Mouse (Mus musculus): ENCODE data around the gene Shisa7. TPM values are rescaled to one million over a fixed set of nuclear protein-coding genes. Genes with fewer than 3 reads are reported as not detected.

Shisa7 gene
- polyA plus RNA-seq, 1 experiment from 2014 or later = 2.2 TPM

Other genes starting within 250 kb of the Shisa7 start
- not detected in 2 replicates for gene Ptprh, start 240.7 kb downstream of the Shisa7 start, polyA plus RNA-seq (2014; fragmentation: Nextera tagmentation; extraction: Ambion mirVana)
- gene Tmem86b, start 213.3 kb downstream of the Shisa7 start, polyA plus RNA-seq (2014; fragmentation: Nextera tagmentation; extraction: Ambion mirVana) = 2.3 and 3.4 TPM in 2 replicates
- 6.6 and 7.1 TPM in 2 replicates for gene Ppp6r1, start 185.7 kb downstream of the Shisa7 start, polyA plus RNA-seq (2014; fragmentation: Nextera tagmentation; extraction: Ambion mirVana)
- gene Hspbp1, start 159.6 kb downstream of the Shisa7 start, polyA plus RNA-seq (2014; fragmentation: Nextera tagmentation; extraction: Ambion mirVana) = 115 TPM in 2 replicates
- 2.8 and 3.1 TPM in 2 replicates for gene Brsk1, start 154.1 kb downstream of the Shisa7 start, polyA plus RNA-seq (2014; fragmentation: Nextera tagmentation; extraction: Ambion mirVana)
- gene Tmem150b, start 119.4 kb downstream of the Shisa7 start, polyA plus RNA-seq (2014; fragmentation: Nextera tagmentation; extraction: Ambion mirVana) = 0.13 and 0.19 TPM in 2 replicates
- 88.1 and 89.4 TPM in 2 replicates for gene Kmt5c, start 104.6 kb downstream of the Shisa7 start, polyA plus RNA-seq (2014; fragmentation: Nextera tagmentation; extraction: Ambion mirVana)
- gene Cox6b2, start 91.6 kb downstream of the Shisa7 start, polyA plus RNA-seq (2014; fragmentation: Nextera tagmentation; extraction: Ambion mirVana) = 29.9 and 33.7 TPM in 2 replicates
- gene Fam71e2, start 73.4 kb downstream of the Shisa7 start, polyA plus RNA-seq (2014; fragmentation: Nextera tagmentation; extraction: Ambion mirVana) = not detected in 2 replicates
- 0.19 TPM in 1 of 2 replicates, not detected in the other for gene Il11, start 61.8 kb downstream of the Shisa7 start, polyA plus RNA-seq (2014; fragmentation: Nextera tagmentation; extraction: Ambion mirVana)
- not detected in 2 replicates for gene Tmem190, start 61.8 kb downstream of the Shisa7 start, polyA plus RNA-seq (2014; fragmentation: Nextera tagmentation; extraction: Ambion mirVana)
- gene Tmem238, start 55.0 kb downstream of the Shisa7 start, polyA plus RNA-seq (2014; fragmentation: Nextera tagmentation; extraction: Ambion mirVana) = 1.6 and 2.6 TPM in 2 replicates
- gene Rpl28, start 51.8 kb downstream of the Shisa7 start, polyA plus RNA-seq (2014; fragmentation: Nextera tagmentation; extraction: Ambion mirVana) = 203 and 220 TPM in 2 replicates
- gene Ube2s, start 32.1 kb downstream of the Shisa7 start, polyA plus RNA-seq (2014; fragmentation: Nextera tagmentation; extraction: Ambion mirVana) = 476 and 526 TPM in 2 replicates
- gene Isoc2b, start 25.6 kb upstream of the Shisa7 start, polyA plus RNA-seq (2014; fragmentation: Nextera tagmentation; extraction: Ambion mirVana) = 2.0 and 3.2 TPM in 2 replicates
- gene Isoc2a, start 32.5 kb upstream of the Shisa7 start, polyA plus RNA-seq (2014; fragmentation: Nextera tagmentation; extraction: Ambion mirVana) = 0.69 and 0.75 TPM in 2 replicates
- 0.56 and 0.59 TPM in 2 replicates for gene Gm36210, start 61.8 kb upstream of the Shisa7 start, polyA plus RNA-seq (2014; fragmentation: Nextera tagmentation; extraction: Ambion mirVana)
- 4.8 and 5.0 TPM in 2 replicates for gene Zfp628, start 70.5 kb upstream of the Shisa7 start, polyA plus RNA-seq (2014; fragmentation: Nextera tagmentation; extraction: Ambion mirVana)
- 10.8 and 12.6 TPM in 2 replicates for gene Nat14, start 77.3 kb upstream of the Shisa7 start, polyA plus RNA-seq (2014; fragmentation: Nextera tagmentation; extraction: Ambion mirVana)
- gene Ssc5d, start 81.1 kb upstream of the Shisa7 start, polyA plus RNA-seq (2014; fragmentation: Nextera tagmentation; extraction: Ambion mirVana) = 0.79 and 0.91 TPM in 2 replicates
- gene Sbk2, start 119.7 kb upstream of the Shisa7 start, polyA plus RNA-seq (2014; fragmentation: Nextera tagmentation; extraction: Ambion mirVana) = 0.33 TPM in 1 of 2 replicates, not detected in the other
- 0.12 TPM in 1 of 2 replicates, not detected in the other for gene Sbk3, start 126.5 kb upstream of the Shisa7 start, polyA plus RNA-seq (2014; fragmentation: Nextera tagmentation; extraction: Ambion mirVana)
- gene Zfp579, start 151.5 kb upstream of the Shisa7 start, polyA plus RNA-seq (2014; fragmentation: Nextera tagmentation; extraction: Ambion mirVana) = 58.5 and 60.0 TPM in 2 replicates
- gene Zfp524, start 169.7 kb upstream of the Shisa7 start, polyA plus RNA-seq (2014; fragmentation: Nextera tagmentation; extraction: Ambion mirVana) = 9.5 and 11.1 TPM in 2 replicates
- 67.0 and 68.3 TPM in 2 replicates for gene Fiz1, start 170.0 kb upstream of the Shisa7 start, polyA plus RNA-seq (2014; fragmentation: Nextera tagmentation; extraction: Ambion mirVana)
- gene Gm44973, start 170.8 kb upstream of the Shisa7 start, polyA plus RNA-seq (2014; fragmentation: Nextera tagmentation; extraction: Ambion mirVana) = 0.23 and 1.9 TPM in 2 replicates
- gene Zfp865, start 175.7 kb upstream of the Shisa7 start, polyA plus RNA-seq (2014; fragmentation: Nextera tagmentation; extraction: Ambion mirVana) = 6.7 and 7.3 TPM in 2 replicates
- gene Ccdc106, start 175.9 kb upstream of the Shisa7 start, polyA plus RNA-seq (2014; fragmentation: Nextera tagmentation; extraction: Ambion mirVana) = 7.2 and 7.8 TPM in 2 replicates
- gene 4632433K11Rik, start 189.4 kb upstream of the Shisa7 start, polyA plus RNA-seq (2014; fragmentation: Nextera tagmentation; extraction: Ambion mirVana) = not detected in 2 replicates
- gene Zfp784, start 193.8 kb upstream of the Shisa7 start, polyA plus RNA-seq (2014; fragmentation: Nextera tagmentation; extraction: Ambion mirVana) = 3.9 and 4.8 TPM in 2 replicates
- 44.6 and 51.4 TPM in 2 replicates for gene Zfp580, start 206.8 kb upstream of the Shisa7 start, polyA plus RNA-seq (2014; fragmentation: Nextera tagmentation; extraction: Ambion mirVana)
- gene U2af2, start 217.4 kb upstream of the Shisa7 start, polyA plus RNA-seq (2014; fragmentation: Nextera tagmentation; extraction: Ambion mirVana) = 222 and 236 TPM in 2 replicates
- 70.1 and 75.0 TPM in 2 replicates for gene Epn1, start 235.5 kb upstream of the Shisa7 start, polyA plus RNA-seq (2014; fragmentation: Nextera tagmentation; extraction: Ambion mirVana)